ENCODE assay signal across 22 mouse cellular contexts in the genomic region with DNA sequence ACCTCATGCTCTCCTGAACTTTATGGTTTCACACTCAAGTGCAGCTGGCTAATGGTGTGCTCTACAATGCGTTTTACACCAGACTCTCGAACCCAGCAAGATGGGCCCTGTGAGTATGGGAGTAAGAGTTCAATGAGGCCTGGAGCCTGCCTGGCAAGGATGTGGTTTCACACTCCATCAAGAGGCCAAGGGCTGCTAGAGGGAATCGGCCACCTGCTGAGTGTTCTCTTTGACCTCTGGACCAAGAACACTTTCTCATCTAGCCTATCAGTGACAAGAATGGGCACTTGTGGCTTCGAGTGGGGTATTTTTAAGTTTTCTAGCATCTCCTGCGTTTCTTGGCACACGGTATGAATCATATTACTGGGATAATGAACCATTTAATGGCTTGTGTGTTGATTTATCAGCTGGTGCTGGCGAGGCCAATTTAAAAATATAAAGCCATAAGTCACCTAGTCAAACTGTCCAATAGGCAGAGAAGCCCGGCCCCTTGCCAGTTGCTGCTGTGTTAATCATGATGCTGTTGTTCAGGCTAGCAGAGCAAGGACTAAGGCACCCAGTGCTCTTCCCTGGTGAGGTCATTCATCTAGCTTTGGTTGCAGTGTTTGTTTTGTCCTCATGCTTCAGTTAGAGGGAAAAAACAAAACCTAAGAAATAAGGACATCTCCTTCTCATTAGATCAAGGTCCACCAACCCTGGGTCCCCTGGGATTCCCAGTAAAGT.
DNase-seq lines count a peak whose midpoint lies in the region; ATAC-seq and TF ChIP-seq lines count a peak whose summit lies in the region.
"Had no signal": no experiment of that assay in that cellular context is flagged by ENCODE, and none has a peak within 500 bp of the region (broad histone marks: within the 10 kb centered on the region; RNA-seq: fewer than 3 reads in every experiment).

No protein-coding gene starts in this region.

- TF ChIP-seq CTCF in kidney, adult 2 months (conservative IDR thresholded peaks at IDR 0.05; ENCODE audit: insufficient read depth, insufficient read length, low read depth, low read length), result no peak

- no peaks in the 10 kb centered on the region for H3K36me3 ChIP-seq in kidney, adult 2 months (ENCODE audit: control insufficient read depth, insufficient read depth, low read length)
- H3K36me3 ChIP-seq in neural tube, embryonic 14.5 days (ENCODE audit: control insufficient read depth, insufficient read depth, low read length), result no peaks in the 10 kb centered on the region
- H3K36me3 ChIP-seq in embryonic facial prominence, embryonic 10.5 days (replicated peaks), result no peaks in the 10 kb centered on the region
- no peaks in the 10 kb centered on the region for H3K36me3 ChIP-seq in forebrain, embryonic 10.5 days (replicated peaks)
- H3K36me3 ChIP-seq: embryonic facial prominence, embryonic 12.5 days; heart, embryonic 10.5 days; hindbrain, embryonic 10.5 days; midbrain, embryonic 13.5 days had no signal

- peaks cover 6% of the 10 kb centered on the region; the same call in 1 of the 2 replicates for H3K4me1 ChIP-seq in kidney, adult 2 months (ENCODE audit: control insufficient read depth, insufficient read depth, low read length)
- H3K4me1 ChIP-seq in neural tube, embryonic 14.5 days (ENCODE audit: control insufficient read depth, insufficient read depth, low read length), result no peaks in the 10 kb centered on the region
- H3K4me1 ChIP-seq in embryonic facial prominence, embryonic 10.5 days, result no peaks in the 10 kb centered on the region
- no peaks in the 10 kb centered on the region for H3K4me1 ChIP-seq in forebrain, embryonic 10.5 days
- H3K4me1 ChIP-seq: embryonic facial prominence, embryonic 12.5 days; heart, embryonic 10.5 days; hindbrain, embryonic 10.5 days; midbrain, embryonic 13.5 days had no signal

- H3K27ac ChIP-seq in kidney, adult 2 months (ENCODE audit: insufficient read depth, low read depth, low read length), result no peak overlapping the region
- no peak overlapping the region for H3K27ac ChIP-seq in neural tube, embryonic 14.5 days (ENCODE audit: low read depth, low read length)
- no peak overlapping the region for H3K27ac ChIP-seq in embryonic facial prominence, embryonic 10.5 days (replicated peaks)
- H3K27ac ChIP-seq in forebrain, embryonic 10.5 days, result no peak overlapping the region
- H3K27ac ChIP-seq: embryonic facial prominence, embryonic 12.5 days; heart, embryonic 10.5 days; hindbrain, embryonic 10.5 days; midbrain, embryonic 13.5 days had no signal

- peak; percentile 68 for DNase-seq in kidney, adult 2 months
- no peak for DNase-seq in kidney, adult 18-20 months
- DNase-seq in kidney, adult 8-10 months, result peak; percentile 10 to 54
- DNase-seq in kidney, postnatal 10 days, result peak; percentile 15
- DNase-seq in embryonic facial prominence, embryonic 10.5 days (ENCODE audit: low spot score), result no peak
- DNase-seq in left cerebral cortex, postnatal 4 days, result no peak
- DNase-seq in forebrain, embryonic 10.5 days (ENCODE audit: extremely low spot score, low spot score), result no peak
- DNase-seq: adrenal gland, adult 8-10 months; cerebellum, adult 8-10 months; gastrocnemius, postnatal 25 days; lung, embryonic 14.5 days; lung, postnatal 4 days; retina, postnatal 1 day; right cerebral cortex, postnatal 4 days; thymus, postnatal 14 days had no signal

- intact Hi-C loops in left cerebral cortex, postnatal 4 days (cut with DNase I), result no loop called here

- no peak overlapping the region for H3K9ac ChIP-seq in neural tube, embryonic 14.5 days (replicated peaks; ENCODE audit: low read depth, low read length)
- H3K9ac ChIP-seq: embryonic facial prominence, embryonic 12.5 days; lung, embryonic 14.5 days; midbrain, embryonic 13.5 days had no signal

- 17% methylated on average over 8 of the region's 8 CpGs for WGBS in kidney, adult 2 months
- 59% methylated on average over 8 of the region's 8 CpGs for WGBS in neural tube, embryonic 14.5 days
- 86% methylated on average over 8 of the region's 8 CpGs for WGBS in embryonic facial prominence, embryonic 10.5 days
- 86% methylated on average over 8 of the region's 8 CpGs for WGBS in forebrain, embryonic 10.5 days

- H3K27me3 ChIP-seq in kidney, adult 2 months (replicated peaks; ENCODE audit: control insufficient read depth, insufficient read depth, low read length), result no peaks in the 10 kb centered on the region
- H3K27me3 ChIP-seq in neural tube, embryonic 14.5 days (ENCODE audit: control insufficient read depth, insufficient read depth, low read length), result no peaks in the 10 kb centered on the region
- no peaks in the 10 kb centered on the region for H3K27me3 ChIP-seq in embryonic facial prominence, embryonic 10.5 days (replicated peaks; ENCODE audit: low read depth, poor library complexity, severe bottlenecking)
- no peaks in the 10 kb centered on the region for H3K27me3 ChIP-seq in forebrain, embryonic 10.5 days (ENCODE audit: poor library complexity, severe bottlenecking)
- H3K27me3 ChIP-seq: embryonic facial prominence, embryonic 12.5 days; midbrain, embryonic 13.5 days had no signal

- H3K4me2 ChIP-seq in neural tube, embryonic 14.5 days (ENCODE audit: low read depth, low read length), result no peak overlapping the region
- H3K4me2 ChIP-seq: embryonic facial prominence, embryonic 12.5 days; lung, embryonic 14.5 days; midbrain, embryonic 13.5 days had no signal

- TF ChIP-seq POLR2A in kidney, adult 2 months (IDR thresholded peaks at IDR 0.05; ENCODE audit: low read depth, low read length), result no peak

- H3K9me3 ChIP-seq in neural tube, embryonic 14.5 days (ENCODE audit: control insufficient read depth, low read length), result no peaks in the 10 kb centered on the region
- no peaks in the 10 kb centered on the region for H3K9me3 ChIP-seq in embryonic facial prominence, embryonic 10.5 days
- no peaks in the 10 kb centered on the region for H3K9me3 ChIP-seq in forebrain, embryonic 10.5 days
- H3K9me3 ChIP-seq: embryonic facial prominence, embryonic 12.5 days; heart, embryonic 10.5 days; hindbrain, embryonic 10.5 days; midbrain, embryonic 13.5 days had no signal

- peak; percentile 74; the same call in 1 of the 2 replicates for ATAC-seq in neural tube, embryonic 14.5 days (ENCODE audit: low read depth)
- ATAC-seq: forebrain, embryonic 14.5 days; midbrain, embryonic 13.5 days had no signal

- no peak overlapping the region for H3K4me3 ChIP-seq in kidney, adult 2 months (ENCODE audit: insufficient read depth, low read depth, low read length)
- H3K4me3 ChIP-seq in neural tube, embryonic 14.5 days (ENCODE audit: low read depth, low read length), result no peak overlapping the region
- H3K4me3 ChIP-seq in embryonic facial prominence, embryonic 10.5 days, result no peak overlapping the region
- no peak overlapping the region for H3K4me3 ChIP-seq in forebrain, embryonic 10.5 days
- H3K4me3 ChIP-seq: embryonic facial prominence, embryonic 12.5 days; erythroblast, embryonic 14.5 days; heart, embryonic 10.5 days; hindbrain, embryonic 10.5 days; midbrain, embryonic 13.5 days had no signal

Comparison
In these comparisons a context has a peak if more than half of its experiments do, and no peak if none do; other contexts are left out.
1. DNase-seq: peak in kidney, adult 2 months (single experiment), kidney, adult 8-10 months (2 of 2) and kidney, postnatal 10 days (single experiment); none in kidney, adult 18-20 months (single experiment), embryonic facial prominence, embryonic 10.5 days (single experiment), left cerebral cortex, postnatal 4 days (single experiment) and forebrain, embryonic 10.5 days (single experiment).